Mouse (Mus musculus) liver, embryonic 12.5 days (tissue): ENCODE measurements around the gene Chaf1a. TPM values are rescaled to one million over a fixed set of nuclear protein-coding genes. Genes with fewer than 3 reads are reported as not detected.

ENCODE experiments used
- ATAC-seq: fragments of 200-750 bp; cut with Nextera tagmentation; 2 replicates; pipeline ENCODE4 v1.8.0; 2017; ENCODE audit warnings: moderate number of reproducible peaks, mild to moderate bottlenecking, moderate library complexity
- H3K27ac ChIP-seq: fragments of 300-500 bp; sonication (generic); 2 replicates; pipeline ENCODE4 v1.5.1; 2016; ENCODE audit warnings: mild to moderate bottlenecking
- H3K27me3 ChIP-seq: fragments of 300-500 bp; sonication (generic); replicated peaks from 2 replicates; pipeline ENCODE4 v1.6.1; 2016; ENCODE audit warnings: mild to moderate bottlenecking, moderate library complexity
- H3K36me3 ChIP-seq: fragments of 300-500 bp; sonication (generic); 2 replicates; pipeline ENCODE4 v1.6.1; 2016; ENCODE audit warnings: mild to moderate bottlenecking, moderate library complexity
- H3K4me1 ChIP-seq: fragments of 300-500 bp; sonication (generic); 2 replicates; pipeline ENCODE4 v1.6.1; 2016
- H3K4me2 ChIP-seq: fragments of 300-500 bp; sonication (generic); 2 replicates; pipeline ENCODE4 v1.6.1; 2016; ENCODE audit warnings: mild to moderate bottlenecking, moderate library complexity
- H3K4me3 ChIP-seq: fragments of 300-500 bp; sonication (generic); 2 replicates; pipeline ENCODE4 v1.5.1; 2016; ENCODE audit warnings: mild to moderate bottlenecking, moderate library complexity
- H3K9ac ChIP-seq: fragments of 300-500 bp; sonication (generic); 2 replicates; pipeline ENCODE4 v1.6.1; 2016; ENCODE audit warnings: mild to moderate bottlenecking, moderate library complexity
- H3K9me3 ChIP-seq: fragments of 300-500 bp; sonication (generic); replicated peaks from 2 replicates; pipeline ENCODE4 v1.6.1; 2016; ENCODE audit warnings: mild to moderate bottlenecking, moderate library complexity
- WGBS: fragments of 180-500 bp; shearing (Covaris S2); methylation state at CpG from one replicate; pipeline ENCODE4 v1.1.7; 2016; ENCODE audit not compliant: insufficient replicate concordance; 5-methylcytosine and 5-hydroxymethylcytosine counted together
- polyA plus RNA-seq: library from polyadenylated mRNA; unstranded; fragments of >200 nt; fragmentation: Nextera tagmentation; extraction: Ambion mirVana; gene quantifications from 2 replicates; pipeline ENCODE4 v1.2.1, GENCODE M21; 2016

The Chaf1a gene
- polyA plus RNA-seq, 1 experiment from 2014 or later, result 37.6 TPM

DNA sequence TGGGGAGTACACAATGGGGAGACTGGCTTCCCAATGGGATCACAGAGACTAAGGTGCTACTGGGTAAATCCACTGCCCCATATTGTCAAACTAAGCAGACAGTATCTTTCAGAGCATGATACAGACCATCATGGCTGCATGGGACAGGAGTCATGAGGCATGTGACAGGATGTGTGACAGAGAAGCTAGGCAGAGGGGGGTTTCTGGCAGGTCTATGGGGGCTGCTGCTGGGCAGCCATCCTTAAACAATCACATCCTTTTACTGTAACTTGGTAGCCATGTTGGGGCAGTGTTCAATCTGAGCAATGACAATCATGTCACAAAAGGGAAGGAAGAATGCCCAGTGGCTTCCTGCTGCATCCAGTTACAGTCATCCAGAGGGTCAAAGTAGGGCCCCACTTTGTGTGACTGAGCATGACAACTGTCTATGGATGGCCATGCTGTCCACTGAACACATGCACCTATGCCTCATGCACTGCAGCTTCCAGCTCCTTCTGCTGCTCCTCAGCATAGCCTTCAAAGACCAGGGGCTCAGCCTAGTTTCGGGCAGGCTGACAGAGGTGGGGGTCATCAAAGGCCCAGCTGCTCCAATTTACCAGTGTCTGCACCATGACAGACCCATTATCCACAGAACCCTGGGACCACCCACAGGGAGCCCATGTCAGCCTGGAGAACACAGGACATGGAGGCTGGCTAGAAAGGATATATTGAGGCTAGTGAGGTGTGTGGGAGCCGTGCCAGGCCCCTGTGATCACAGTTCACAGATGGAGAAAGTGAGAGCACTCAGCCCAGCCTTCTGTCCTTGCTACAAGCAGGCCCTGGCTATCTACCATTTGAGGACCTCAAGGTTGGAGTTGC, 17.9 kb upstream of the Chaf1a start:
- ATAC-seq, result no peak
- Histone ChIP-seq H3K9ac (no peak overlapping the region), H3K4me2 (no peak overlapping the region), H3K27ac (no peak overlapping the region), H3K36me3 (peaks cover 70% of the 10 kb centered on the region), H3K9me3 (no peaks in the 10 kb centered on the region), H3K27me3 (no peaks in the 10 kb centered on the region), H3K4me3 (no peak overlapping the region), H3K4me1 (peaks cover 59% of the 10 kb centered on the region)
- WGBS, result 80% methylated on average over 2 of the region's 2 CpGs

DNA sequence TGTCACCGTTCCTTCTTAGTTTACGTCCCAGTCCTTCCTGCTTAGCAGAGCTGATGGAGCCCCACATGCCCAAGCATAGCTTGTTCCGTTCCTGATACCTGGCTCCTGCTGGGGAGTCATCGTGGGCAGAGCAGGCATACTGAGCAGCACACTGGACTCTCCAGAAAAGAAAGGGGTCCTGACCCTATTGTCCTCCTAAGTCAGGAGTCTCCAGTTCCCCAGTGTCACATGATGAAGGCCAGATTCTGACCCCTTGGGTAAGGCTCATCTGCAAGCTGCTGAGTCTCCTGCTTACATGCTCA, 17.3 kb upstream of the Chaf1a start:
- Histone ChIP-seq H3K36me3 (peaks cover 70% of the 10 kb centered on the region), H3K4me3 (no peak overlapping the region), H3K27ac (no peak overlapping the region), H3K4me2 (no peak overlapping the region), H3K9me3 (no peaks in the 10 kb centered on the region), H3K27me3 (no peaks in the 10 kb centered on the region), H3K9ac (no peak overlapping the region), H3K4me1 (peaks cover 65% of the 10 kb centered on the region)
- no peak for ATAC-seq
- WGBS, result 79% methylated on average over 4 of the region's 4 CpGs

GRCm38 (mm10) chr17:56023386-56023785, 16.9 kb upstream of the Chaf1a start:
- 0 out of 2 replicates have a peak, but pooled peaks have one; percentile 5 for ATAC-seq
- no peak overlapping the region for H3K4me2 ChIP-seq

GRCm38 (mm10) chr17:56024476-56024875, 15.8 kb upstream of the Chaf1a start:
- H3K27ac ChIP-seq, result 0 out of 2 replicates have a peak overlapping the region, but pooled peaks have one; percentile 37
- H3K4me2 ChIP-seq, result no peak overlapping the region
- H3K9ac ChIP-seq, result no peak overlapping the region
- no peak for ATAC-seq
- H3K27me3 ChIP-seq, result no peaks in the 10 kb centered on the region
- WGBS, result 55% methylated on average over 2 of the region's 2 CpGs
- H3K4me1 ChIP-seq, result peaks cover 68% of the 10 kb centered on the region
- H3K36me3 ChIP-seq, result peaks cover 70% of the 10 kb centered on the region
- H3K9me3 ChIP-seq, result no peaks in the 10 kb centered on the region
- no peak overlapping the region for H3K4me3 ChIP-seq

More at GRCm38 (mm10) chr17:56023386-56023785, 16.9 kb upstream of the Chaf1a start:
- Histone ChIP-seq H3K4me3 (no peak overlapping the region), H3K36me3 (peaks cover 70% of the 10 kb centered on the region), H3K9me3 (no peaks in the 10 kb centered on the region), H3K27me3 (no peaks in the 10 kb centered on the region), H3K9ac (no peak overlapping the region), H3K27ac (no peak overlapping the region), H3K4me1 (peaks cover 66% of the 10 kb centered on the region)
- 44% methylated on average over 5 of the region's 5 CpGs for WGBS

DNA sequence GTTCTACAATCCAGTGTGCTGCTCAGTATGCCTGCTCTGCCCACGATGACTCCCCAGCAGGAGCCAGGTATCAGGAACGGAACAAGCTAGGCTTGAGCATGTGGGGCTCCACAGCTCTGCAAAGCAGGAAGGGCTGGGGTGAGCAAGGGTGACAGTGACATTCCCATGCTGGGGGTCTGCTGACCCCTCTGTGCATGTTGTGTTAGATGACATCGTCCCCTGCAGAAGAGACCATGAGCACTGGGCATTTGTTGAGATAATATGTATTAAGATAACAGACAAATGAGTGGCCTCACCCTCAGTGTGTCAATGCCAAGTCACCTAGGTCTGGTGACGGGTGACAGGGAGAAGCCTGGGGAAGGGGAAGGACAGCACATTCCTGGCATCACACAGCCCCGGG, 15.3 kb upstream of the Chaf1a start:
- Histone ChIP-seq H3K9me3 (no peaks in the 10 kb centered on the region), H3K4me3 (no peak overlapping the region), H3K4me1 (peaks cover 73% of the 10 kb centered on the region), H3K9ac (no peak overlapping the region), H3K27ac (no peak overlapping the region), H3K4me2 (no peak overlapping the region), H3K27me3 (no peaks in the 10 kb centered on the region), H3K36me3 (peaks cover 70% of the 10 kb centered on the region)
- WGBS, result 69% methylated on average over 5 of the region's 5 CpGs
- ATAC-seq, result no peak

DNA sequence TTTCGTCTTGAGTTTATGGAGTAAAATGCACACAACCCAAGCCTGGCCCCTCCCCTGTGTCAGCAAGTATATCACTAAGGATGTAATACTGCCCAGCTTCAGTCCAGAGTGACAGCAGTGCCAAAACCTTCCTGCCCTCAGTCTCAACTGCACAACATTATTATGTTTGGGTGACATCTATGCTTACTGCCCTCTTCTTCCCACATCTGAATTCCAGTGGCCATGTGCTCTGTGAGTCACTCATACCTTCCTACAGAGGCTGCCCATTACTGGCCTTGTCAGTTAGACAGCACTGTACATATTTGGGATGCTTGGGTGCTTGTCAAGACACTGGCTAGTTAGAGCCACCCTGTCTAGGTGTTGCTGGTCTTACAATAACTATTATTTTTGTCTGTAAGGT, 13.9 kb upstream of the Chaf1a start:
- Histone ChIP-seq H3K4me3 (no peak overlapping the region), H3K9ac (no peak overlapping the region), H3K9me3 (no peaks in the 10 kb centered on the region), H3K27ac (no peak overlapping the region), H3K27me3 (no peaks in the 10 kb centered on the region), H3K4me2 (no peak overlapping the region), H3K4me1 (peaks cover 86% of the 10 kb centered on the region), H3K36me3 (peaks cover 74% of the 10 kb centered on the region)
- 73% methylated on average over 1 of the region's 1 CpGs for WGBS
- ATAC-seq, result no peak

GRCm38 (mm10) chr17:56026881-56027280, 13.4 kb upstream of the Chaf1a start:
- H3K27me3 ChIP-seq, result no peaks in the 10 kb centered on the region
- H3K27ac ChIP-seq, result no peak overlapping the region
- peaks cover 76% of the 10 kb centered on the region for H3K36me3 ChIP-seq
- 69% methylated on average over 1 of the region's 1 CpGs for WGBS
- no peak overlapping the region for H3K4me3 ChIP-seq
- H3K9ac ChIP-seq, result no peak overlapping the region
- H3K4me1 ChIP-seq, result peaks cover 86% of the 10 kb centered on the region
- H3K4me2 ChIP-seq, result no peak overlapping the region
- no peak for ATAC-seq
- H3K9me3 ChIP-seq, result no peaks in the 10 kb centered on the region

GRCm38 (mm10) chr17:56027801-56028441, 12.3 kb upstream of the Chaf1a start:
- Histone ChIP-seq H3K9ac (no peak overlapping the region), H3K4me1 (peaks cover 87% of the 10 kb centered on the region), H3K27ac (no peak overlapping the region), H3K9me3 (no peaks in the 10 kb centered on the region), H3K4me2 (no peak overlapping the region), H3K4me3 (no peak overlapping the region), H3K27me3 (no peaks in the 10 kb centered on the region), H3K36me3 (peaks cover 79% of the 10 kb centered on the region)
- no peak for ATAC-seq
- WGBS, result 83% methylated on average over 5 of the region's 5 CpGs

DNA sequence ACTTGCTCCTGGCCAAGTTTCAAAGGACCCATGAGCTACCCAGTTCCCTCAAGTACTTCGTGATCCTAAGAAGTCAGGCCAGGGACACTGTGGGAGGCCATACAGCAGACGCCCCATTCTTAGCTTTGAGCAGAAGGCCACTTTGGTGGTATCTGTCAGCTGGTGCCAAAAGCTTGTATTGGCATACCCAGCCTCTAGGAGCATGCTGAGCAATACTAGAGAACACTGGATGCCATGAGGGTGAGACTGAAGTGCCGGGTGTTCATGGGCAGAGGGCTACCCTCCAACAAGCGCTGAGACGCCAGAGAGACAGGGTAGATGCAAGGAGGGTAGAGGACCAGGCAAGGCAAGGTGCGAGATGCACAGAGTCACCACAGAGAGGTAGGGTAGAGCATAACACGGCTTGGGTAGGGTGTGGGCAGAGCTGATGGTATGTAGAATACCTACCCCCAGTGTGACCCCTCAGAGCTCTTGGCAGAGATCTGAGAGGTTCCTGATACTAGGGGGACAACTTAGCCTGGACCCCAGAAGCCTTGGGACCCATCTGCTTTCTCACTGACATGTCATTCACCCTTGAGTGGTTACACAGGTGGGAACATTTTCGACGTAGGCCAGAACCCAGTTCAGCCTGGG, 9.9 kb upstream of the Chaf1a start:
- Histone ChIP-seq H3K4me2 (no peak overlapping the region), H3K36me3 (peaks cover 85% of the 10 kb centered on the region), H3K4me3 (no peak overlapping the region), H3K27me3 (no peaks in the 10 kb centered on the region), H3K4me1 (peaks cover 88% of the 10 kb centered on the region), H3K9me3 (no peaks in the 10 kb centered on the region), H3K9ac (no peak overlapping the region), H3K27ac (peak overlapping the region; percentile 65)
- no peak for ATAC-seq
- 79% methylated on average over 9 of the region's 9 CpGs for WGBS

GRCm38 (mm10) chr17:56030919-56031318, 9.3 kb upstream of the Chaf1a start:
- peaks cover 86% of the 10 kb centered on the region for H3K4me1 ChIP-seq
- no peaks in the 10 kb centered on the region for H3K9me3 ChIP-seq
- peak; percentile 42 for ATAC-seq
- peaks cover 81% of the 10 kb centered on the region for H3K36me3 ChIP-seq
- H3K27ac ChIP-seq, result peak overlapping the region; percentile 65
- peak overlapping the region; percentile 12 for H3K4me2 ChIP-seq
- no peaks in the 10 kb centered on the region for H3K27me3 ChIP-seq
- no peak overlapping the region for H3K4me3 ChIP-seq
- H3K9ac ChIP-seq, result no peak overlapping the region
- WGBS, result 18% methylated on average over 5 of the region's 5 CpGs

DNA sequence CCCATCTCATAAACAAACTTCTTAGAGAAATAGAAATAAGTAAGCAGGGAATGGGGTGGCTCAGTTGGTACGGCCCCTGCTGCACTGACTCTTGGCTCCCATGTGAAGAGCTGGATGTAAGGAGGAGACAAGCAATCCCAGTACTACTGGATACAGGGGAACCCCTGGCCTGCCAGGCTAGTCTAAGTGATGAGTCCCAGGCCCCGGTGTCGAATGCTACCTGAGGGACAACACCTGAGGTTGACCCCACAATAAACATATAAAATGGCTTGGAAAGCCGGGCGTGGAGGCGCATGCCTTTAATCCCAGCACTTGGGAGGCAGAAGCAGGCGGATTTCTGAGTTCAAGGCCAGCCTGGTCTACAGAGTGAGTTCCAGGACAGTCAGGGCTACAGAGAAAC, 8.8 kb upstream of the Chaf1a start:
- no peaks in the 10 kb centered on the region for H3K9me3 ChIP-seq
- no peaks in the 10 kb centered on the region for H3K27me3 ChIP-seq
- no peak overlapping the region for H3K9ac ChIP-seq
- H3K4me1 ChIP-seq, result peaks cover 80% of the 10 kb centered on the region
- 73% methylated on average over 7 of the region's 7 CpGs for WGBS
- H3K36me3 ChIP-seq, result peaks cover 76% of the 10 kb centered on the region
- no peak for ATAC-seq
- peak overlapping the region; percentile 65 for H3K27ac ChIP-seq
- peak overlapping the region; percentile 12 for H3K4me2 ChIP-seq
- no peak overlapping the region for H3K4me3 ChIP-seq

DNA sequence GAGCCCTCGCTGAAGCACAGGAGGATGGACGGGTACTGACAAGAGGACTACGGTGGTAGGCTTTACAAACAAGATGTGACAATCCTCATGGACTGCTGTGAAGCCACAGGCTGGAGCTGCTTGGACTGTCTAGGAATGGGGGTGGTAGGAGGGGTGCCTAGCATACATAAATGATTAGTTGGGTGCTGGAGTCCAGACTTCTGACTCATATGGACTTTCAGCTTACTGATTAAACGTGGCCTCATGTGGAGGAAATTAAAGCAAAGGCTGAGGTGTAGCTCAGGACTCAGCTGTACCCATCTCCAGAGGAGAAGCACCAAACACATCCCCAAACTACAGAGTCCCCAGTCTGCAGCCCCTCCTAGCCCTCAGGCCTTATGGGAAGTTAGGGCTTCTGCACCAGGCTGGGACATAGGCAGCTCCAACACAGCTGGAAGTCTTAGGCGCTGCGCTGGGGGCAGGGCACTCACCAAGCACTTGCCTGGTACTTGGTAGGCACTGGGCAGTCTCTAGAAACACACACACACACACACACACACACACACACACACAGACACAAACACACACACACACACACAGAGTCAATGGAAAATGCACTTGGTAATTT, 8.0 kb upstream of the Chaf1a start:
- Histone ChIP-seq H3K4me2 (peak overlapping the region; percentile 18; the same call in 1 of the 2 replicates), H3K27me3 (no peaks in the 10 kb centered on the region), H3K4me3 (no peak overlapping the region), H3K9me3 (no peaks in the 10 kb centered on the region), H3K9ac (peak overlapping the region; percentile 37), H3K27ac (peak overlapping the region; percentile 42; the same call in 1 of the 2 replicates), H3K36me3 (peaks cover 70% of the 10 kb centered on the region), H3K4me1 (peaks cover 79% of the 10 kb centered on the region)
- ATAC-seq, result no peak
- whole genome bisulfite sequencing, result 72% methylated on average over 6 of the region's 6 CpGs
